Mouse (Mus musculus): ENCODE data around the gene Xkrx. TPM values are rescaled to one million over a fixed set of nuclear protein-coding genes. Genes with fewer than 3 reads are reported as not detected.
"Not testable (repeated sequence)": the region's sequence is repeated elsewhere in the genome, so short reads cannot be mapped to it uniquely, and the experiment has no call there.

Gene Xkrx
- under 1 TPM; 0.65 to 0.75 TPM for total RNA-seq (2021)
- long read RNA-seq, result 0 reads

DNA sequence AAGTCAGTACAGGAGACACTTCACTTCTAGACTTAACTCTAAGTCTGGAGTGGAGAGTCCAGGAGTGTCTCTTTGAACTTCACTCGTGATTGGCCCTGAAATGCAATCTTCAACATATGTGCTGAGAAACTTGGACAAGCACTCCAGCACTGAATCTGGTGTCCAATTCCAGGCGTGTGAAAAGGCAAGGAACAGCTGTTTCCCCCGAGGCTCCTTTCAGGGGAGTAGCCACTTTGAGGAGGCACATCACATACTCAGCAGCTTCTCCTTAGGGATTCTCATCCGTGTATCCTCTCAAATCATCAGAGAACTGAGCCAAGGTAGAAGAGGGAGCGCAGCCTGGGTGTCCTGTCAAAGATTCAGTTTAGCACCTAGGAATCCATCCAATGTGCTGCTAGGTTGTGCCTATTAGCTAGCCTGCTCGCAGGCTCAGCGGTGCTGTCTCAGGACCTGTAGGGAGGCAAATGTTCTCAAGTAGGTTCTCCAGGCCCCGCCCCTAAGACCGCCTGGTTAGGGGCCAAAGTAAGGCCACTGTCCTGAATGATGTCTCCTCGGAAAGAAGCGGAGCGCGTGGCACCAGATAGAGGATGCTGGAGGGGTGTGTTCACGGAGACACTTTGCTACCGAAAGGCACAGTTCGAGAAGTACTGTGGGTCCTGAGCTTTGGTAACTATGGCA is at the start of gene Xkrx:
TSS of gene Xkrx (minus strand) at position 34 of the 678 bp plus-strand sequence.
- DNase-seq (ENCODE audit: low spot score in 2 of 2), result no peak

DNA sequence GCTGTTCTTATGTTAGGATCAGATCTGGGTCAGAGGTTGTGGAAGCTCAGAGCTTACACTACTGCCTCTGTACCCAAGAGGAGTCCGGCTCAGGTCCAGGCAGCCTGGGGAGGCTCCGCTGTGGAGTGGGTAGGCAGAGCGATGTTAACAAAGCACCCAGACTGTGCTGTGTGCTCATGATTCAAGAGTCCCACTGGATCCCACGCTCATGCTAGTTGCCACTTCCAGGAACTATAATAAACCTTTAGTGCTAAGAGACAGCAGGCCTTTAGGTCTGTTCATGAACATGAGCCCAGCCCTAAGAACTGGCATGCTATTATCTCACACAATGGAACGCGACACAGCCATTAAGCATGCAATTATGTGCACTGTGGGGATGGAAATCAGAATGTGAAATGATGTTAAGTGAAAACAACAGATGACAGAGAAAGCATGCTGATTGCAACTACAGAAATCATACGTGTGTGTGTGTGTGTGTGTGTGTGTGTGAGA is 49.3 kb upstream of the Xkrx start:
- DNase-seq (ENCODE audit: low spot score in 2 of 2), result peak in 1 of 2 experiments; percentile 10

DNA sequence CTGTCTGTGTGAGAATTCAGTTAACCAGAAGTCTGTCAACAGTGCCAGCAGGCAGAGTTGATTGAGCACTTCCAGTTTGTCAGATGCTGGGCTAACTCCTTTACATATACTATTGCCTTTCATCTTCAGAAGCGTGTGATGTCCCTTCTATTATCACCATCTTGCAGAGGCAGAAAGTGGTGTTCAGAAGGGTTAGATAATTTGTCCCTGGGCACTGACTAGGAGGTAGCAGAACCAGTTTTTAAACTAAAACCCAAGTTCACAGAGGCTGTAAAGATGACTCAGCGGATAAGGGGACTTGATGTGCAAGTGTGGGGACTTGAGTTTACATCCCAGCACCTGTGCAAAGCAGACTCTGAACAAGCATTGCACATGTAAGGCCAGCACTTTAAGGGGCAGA is 46.6 kb upstream of the Xkrx start:
- DNase-seq (ENCODE audit: low spot score in 2 of 2), result no peak

DNA sequence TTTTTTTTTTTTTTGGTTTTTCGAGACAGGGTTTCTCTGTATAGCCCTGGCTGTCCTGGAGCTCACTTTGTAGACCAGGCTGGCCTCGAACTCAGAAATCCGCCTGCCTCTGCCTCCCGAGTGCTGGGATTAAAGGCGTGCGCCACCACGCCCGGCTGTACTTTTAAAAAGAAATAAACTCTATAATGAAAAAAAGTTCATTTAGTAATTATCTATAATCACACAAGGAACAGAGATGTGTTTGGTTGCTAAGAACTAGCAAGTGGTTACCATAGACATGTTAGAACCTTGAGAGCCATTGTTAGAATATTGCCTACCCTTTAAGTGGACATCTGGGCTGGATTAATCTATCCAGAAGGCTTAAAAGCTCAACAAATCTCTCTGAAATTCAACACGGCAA is 25.3 kb upstream of the Xkrx start, which contains the start of gene Arl13a:
TSS of gene Arl13a (plus strand) at position 301 of the 400 bp plus-strand sequence.
- not testable (repeated sequence) for DNase-seq (ENCODE audit: low spot score in 2 of 2)

DNA sequence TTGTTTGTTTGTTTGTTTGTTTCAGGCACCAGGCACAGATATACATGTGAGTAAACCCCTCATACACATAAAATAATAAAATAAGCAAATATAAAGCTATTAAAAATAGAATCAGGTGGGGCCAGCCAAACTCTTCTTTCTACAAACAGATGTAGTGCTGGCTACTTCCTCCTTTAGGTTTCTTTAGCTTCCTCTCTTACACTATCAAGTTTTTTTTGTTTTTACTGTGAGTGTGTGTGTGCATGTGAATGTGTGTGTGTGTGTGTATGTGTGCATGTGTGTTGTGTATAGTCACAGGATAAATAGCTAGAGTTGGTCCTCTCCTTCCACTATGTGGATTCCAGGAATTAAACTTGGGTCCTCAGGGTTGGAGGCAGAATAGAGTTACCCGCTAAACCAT is 12.8 kb upstream of the Xkrx start:
- DNase-seq (ENCODE audit: low spot score in 2 of 2), result no peak

DNA sequence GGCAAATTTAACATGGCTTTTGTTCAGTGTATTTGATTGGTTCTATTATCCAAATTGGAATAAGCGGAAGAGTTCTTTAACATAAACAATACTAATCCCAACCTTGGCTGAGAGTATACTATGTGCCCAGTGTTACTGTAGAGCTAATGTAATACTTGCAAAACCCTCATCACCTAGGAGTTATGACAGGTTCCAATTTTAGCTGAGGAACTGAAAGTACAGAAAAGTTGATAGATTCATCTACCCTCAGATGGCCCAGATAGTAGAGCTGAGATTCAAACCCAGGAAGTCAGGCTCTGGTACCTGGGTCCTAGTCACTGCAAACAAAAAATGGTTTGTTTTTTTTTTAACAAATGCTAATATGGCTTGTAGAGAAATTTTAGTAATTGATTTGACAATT is 8.7 kb upstream of the Xkrx start:
- DNase-seq (ENCODE audit: low spot score in 2 of 2), result no peak

DNA sequence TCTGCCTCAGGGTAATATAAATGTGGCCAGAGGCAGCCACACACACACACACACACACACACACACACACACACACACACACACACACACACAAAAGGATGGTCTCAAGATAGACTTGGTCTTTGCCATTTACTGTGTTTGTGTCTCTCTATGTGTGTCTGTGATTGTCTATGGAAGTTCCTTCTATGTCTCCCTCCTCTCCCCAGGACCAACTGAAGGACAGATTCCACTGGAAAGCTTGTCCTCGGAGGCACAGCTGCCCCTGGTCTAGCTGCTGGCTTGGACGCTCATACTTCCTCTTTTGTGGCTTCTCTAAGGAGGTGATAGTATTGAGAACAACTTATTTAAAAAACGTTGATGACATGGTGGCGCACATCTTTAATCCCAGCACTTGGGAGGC is 1.6 kb upstream of the Xkrx start:
- DNase-seq (ENCODE audit: low spot score in 2 of 2), result no peak

DNA sequence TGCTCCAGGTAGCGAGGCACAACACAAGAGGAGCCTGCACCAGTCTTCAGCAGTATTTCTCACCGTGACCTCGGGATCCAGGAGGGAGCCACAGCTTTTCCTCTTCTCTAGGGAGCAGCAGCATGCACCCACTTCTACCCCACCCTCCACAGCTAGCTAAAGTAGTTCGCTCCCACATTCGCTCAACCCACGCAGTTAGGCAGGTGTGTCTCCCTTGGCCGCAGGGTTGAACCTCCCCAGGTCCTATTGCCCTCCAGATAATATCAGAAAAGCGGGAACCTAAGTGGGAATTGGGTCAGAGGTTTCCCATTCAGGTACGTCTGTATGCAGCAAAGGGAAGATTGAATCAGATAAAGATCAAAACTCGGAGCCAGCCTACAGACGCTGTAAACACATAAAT is 950 bp upstream of the Xkrx start:
- no peak for DNase-seq (ENCODE audit: low spot score in 2 of 2)

DNA sequence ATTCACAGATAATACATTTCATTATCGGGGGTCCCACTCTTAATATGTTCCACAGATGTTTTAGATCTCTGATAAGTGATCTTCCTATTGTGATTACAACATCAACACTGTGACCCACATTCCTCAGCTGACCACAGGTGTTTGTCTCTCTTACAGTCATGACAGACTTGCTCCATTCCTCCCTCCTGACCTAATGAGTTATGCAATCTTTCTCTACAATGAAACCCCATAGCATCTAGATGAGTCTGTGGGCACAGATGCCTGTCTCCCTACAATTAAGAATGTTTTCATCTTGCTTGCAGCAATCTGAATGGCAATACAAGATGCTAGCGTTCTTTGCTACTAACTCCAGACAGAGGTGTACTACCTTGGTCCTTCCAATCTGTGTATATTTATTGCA is 1.4 kb downstream of the Xkrx start:
- DNase-seq (ENCODE audit: low spot score in 2 of 2), result no peak

DNA sequence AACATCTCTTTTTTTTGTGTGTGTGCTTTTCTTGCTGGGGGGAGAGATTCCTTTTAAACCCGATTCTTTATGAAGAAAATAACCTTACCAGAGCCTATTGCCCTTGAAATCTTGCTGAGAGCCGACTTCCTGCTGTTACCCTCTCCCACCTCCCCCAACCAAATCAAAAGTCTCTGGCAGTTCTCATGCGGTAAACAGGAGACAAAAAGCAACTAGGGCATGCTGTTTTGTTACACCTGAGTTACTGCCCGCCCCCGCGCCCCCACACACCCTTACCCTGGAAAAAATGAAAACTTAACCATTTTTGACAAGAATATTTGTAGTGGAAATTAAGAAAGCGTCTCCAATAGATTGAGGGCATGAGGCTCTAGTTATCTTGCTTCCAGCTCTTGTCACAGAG is 3.7 kb downstream of the Xkrx start:
- DNase-seq (ENCODE audit: low spot score in 2 of 2), result no peak

DNA sequence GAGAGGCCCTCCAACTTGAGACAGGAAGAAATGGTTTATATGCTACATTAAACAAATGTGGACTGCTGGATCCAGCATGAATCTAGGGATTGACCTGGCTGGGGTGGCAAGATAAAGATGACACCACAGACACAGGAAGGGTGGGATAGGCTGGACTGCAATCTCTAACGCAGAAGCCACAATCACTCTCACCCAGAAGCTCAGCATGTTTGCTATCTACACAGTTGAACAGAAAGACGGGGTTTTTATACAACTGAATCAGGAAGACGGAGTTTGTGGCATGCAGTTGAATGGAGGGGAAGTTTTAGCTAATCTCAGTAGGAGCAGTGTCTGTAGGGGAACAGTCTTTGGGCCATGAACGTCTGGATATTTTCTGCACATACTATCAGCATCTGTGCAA is 19.9 kb downstream of the Xkrx start:
- no peak for DNase-seq (ENCODE audit: low spot score in 2 of 2)

DNA sequence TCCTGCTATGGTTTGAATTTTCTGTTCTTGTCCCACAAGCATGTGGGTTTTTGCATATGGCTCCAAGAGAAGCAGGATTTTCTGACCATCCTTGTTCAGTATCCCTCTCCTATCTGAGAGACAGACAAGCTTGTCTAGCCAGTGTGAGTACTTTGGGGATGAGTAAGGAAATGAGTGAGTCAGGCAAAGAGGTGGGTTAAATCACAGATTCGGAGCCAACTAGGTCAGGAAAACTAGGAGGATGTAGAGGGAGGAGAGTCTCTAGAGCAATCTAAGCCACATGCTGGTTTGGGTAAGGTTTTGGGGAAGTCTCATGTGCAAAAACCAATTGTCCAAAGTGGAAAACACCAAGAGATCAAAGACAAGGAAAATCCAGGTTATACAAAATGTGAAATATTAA is 20.3 kb downstream of the Xkrx start:
- DNase-seq (ENCODE audit: low spot score in 2 of 2), result no peak

DNA sequence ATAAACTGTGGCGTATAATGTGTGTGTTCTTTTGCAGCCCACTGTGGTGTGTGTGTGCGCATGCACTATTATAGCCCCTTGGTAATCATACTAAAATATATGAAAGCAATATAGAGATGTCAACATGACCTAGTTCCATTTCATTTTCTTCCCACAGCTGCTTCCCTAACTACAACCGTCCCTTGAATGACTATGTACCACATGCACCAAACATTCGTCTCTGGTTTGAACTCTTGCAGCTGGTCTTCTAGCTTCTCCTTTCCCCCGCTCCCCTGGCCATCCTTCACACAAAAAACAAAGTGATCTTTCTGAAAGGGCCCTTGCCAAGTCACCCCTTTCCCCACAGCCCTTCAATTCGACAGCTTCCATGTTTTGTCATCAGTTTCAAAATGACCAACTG is 21.9 kb downstream of the Xkrx start:
- no peak for DNase-seq (ENCODE audit: low spot score in 2 of 2)

DNA sequence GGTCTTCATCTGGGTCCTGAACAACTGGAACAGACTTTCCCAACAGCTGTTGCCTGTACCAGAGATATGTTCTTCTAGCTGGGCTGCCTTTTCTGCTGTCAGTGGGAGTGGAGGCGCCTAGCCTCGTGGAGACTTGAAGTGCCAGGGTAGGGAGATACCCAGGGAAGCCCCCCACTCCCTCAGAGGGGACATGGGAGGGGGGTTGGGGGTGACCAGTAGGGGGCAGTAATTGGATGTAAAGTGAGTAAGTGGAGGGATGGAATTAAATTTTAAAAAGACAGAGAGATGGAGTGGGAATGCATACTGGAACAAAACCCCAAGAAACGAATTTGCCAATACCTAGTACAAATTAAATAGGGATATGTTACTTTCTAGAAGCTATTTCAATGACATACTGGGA is 28.1 kb downstream of the Xkrx start:
- no peak for DNase-seq (ENCODE audit: low spot score in 2 of 2)

DNA sequence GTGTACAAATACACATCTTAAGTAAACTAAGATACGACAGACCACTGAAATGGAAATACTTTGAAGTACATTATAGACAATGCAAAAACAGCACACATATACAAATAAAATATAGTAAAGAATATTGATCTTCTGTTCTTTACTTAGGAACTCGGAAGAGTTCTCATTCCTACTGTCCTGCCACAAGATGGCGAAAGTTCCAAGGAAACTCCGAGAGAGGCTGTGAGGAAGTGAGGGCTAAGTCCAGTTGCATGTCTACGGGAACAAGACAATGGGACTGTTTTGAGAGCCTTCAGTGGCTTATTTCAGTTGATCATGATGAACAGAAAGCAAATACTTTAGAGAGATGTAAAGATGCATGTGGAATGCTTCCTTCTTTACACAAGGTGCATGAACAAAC is 29.6 kb downstream of the Xkrx start:
- DNase-seq (ENCODE audit: low spot score in 2 of 2), result peak; percentile 8 to 23

DNA sequence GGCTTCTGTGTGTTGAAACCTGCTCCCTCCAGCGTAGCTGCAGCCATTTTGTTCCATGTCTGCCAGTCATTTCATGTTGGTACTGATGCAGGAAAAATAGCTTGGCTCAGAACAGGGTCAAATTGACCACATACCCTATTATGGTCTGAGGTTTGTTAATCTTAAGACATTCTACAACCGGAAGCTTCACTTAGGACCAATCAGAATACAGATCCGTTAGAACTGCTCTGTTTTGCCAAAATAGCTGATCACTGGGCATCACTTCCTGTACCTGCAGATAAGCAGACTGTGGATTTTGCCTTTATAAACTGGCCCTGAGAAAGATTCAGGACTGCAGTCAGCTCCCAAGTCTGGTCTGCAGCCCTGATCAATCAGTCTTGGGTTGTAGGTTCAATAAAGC is 33.3 kb downstream of the Xkrx start:
- no peak for DNase-seq (ENCODE audit: low spot score in 2 of 2)

DNA sequence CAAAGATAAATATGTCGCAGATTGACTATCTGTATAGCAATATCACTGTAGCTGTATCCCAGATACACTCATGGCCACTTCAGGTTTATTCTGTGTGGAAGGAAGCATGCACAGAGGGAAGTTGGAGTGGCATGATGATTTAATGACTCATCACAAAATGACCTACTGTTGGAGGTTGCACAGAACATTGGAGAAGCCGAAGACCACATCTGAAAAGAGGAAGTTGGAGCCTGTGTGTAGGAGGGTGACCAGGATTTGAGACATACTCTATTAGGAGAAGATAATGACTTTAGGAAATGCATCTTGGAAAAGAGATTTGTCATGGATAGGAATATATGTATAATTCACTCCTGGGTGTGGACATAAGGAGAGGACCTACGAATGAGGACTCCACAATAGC is 45.5 kb downstream of the Xkrx start:
- no peak for DNase-seq (ENCODE audit: low spot score in 2 of 2)

DNA sequence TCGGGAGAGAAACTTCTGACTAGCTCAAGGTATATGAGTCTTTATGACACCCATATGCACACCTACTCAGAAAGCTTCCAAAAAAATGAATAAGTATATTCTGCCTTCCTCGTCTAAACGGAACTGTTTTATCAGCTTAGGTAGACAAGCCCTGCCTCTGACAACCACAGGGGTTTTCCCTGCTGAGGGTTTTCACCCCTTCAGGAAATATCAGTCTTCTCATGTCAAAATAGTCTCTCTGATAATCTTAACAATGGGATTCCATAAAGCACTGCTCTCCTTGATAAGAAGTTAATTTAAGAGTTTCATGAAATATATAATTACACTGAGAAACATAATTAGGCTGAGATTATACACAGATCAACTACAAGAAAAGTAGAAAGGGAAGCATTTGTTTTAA is 50.1 kb downstream of the Xkrx start:
- DNase-seq (ENCODE audit: low spot score in 2 of 2), result no peak

DNA sequence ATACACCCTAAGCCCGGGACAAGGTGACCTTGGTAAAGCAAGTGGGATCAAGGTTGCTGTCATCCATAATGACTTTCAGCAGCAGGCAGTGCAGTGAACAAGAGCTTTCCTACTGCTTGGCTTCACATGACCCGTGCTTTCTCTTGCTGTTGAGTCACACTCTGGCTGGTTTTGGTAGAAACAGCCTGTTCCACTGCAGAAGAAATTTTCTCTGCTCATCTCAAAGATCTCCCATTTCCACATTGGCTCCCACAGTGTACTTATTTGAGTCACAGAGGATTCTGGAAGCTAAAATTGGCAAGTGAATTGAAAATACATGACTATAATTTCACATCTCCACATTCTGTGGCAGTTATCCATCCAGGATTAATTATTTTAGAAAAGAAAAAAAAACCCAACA is 59.2 kb downstream of the Xkrx start:
- DNase-seq (ENCODE audit: low spot score in 2 of 2), result no peak
